Mouse (Mus musculus): ENCODE measurements around the gene Egfl7. TPM values are rescaled to one million over a fixed set of nuclear protein-coding genes. Genes with fewer than 3 reads are reported as not detected.

The Egfl7 gene
- polyA plus RNA-seq, 1 experiment from 2014 or later = 54.9 TPM

DNA sequence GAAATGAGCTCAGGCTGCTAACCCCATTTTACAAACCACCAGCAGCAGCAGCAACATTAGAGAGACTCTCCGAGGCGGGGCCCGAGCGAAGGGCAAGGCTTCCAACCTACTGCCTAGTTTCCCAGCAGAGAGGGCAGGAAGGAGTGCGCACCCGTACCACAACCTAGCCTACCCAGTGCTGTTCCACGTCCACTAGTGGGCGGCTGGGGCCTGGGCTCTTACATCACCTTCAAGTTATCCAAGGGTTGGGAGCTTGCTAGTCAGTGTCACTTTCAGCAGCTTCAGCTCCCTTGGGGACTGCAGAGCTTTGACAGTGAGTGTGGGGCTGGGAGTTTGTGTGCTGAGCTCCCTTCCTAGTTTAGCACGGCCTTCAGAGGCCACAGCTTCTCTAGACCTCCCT lies 8.4 kb upstream of the Egfl7 start:
- Histone ChIP-seq H3K9ac (no peak overlapping the region), H3K36me3 (replicated peaks) (no peaks in the 10 kb centered on the region), H3K4me2 (no peak overlapping the region), H3K27ac (no peak overlapping the region), H3K9me3 (no peaks in the 10 kb centered on the region), H3K4me3 (replicated peaks) (no peak overlapping the region), H3K27me3 (peaks cover 3% of the 10 kb centered on the region; the same call in 1 of the 2 replicates), H3K4me1 (peaks cover 20% of the 10 kb centered on the region)
- 84% methylated on average over 9 of the region's 9 CpGs for WGBS
- ATAC-seq (ENCODE audit: low FRiP score) = no peak

DNA sequence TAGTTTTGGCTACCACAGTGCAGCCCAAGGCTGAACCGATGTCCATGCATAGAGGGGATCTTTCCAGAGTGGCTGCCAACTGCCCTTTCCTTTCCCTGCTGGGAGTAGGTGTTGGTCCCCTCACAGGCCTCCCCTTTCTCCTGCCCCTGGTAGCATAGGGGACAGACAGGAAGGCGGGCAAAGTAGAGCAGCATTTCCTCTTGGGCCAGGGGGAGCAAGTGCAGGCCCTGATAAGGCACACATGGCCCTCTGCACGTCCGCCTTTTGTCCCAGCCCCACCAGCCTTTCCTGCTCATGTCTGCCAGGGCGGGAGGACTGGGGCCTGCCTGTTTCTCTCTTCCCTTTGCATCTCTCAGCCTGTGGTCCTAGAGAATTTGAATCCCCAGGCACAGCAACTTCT lies 8.0 kb upstream of the Egfl7 start:
- peaks cover 3% of the 10 kb centered on the region; the same call in 1 of the 2 replicates for H3K27me3 ChIP-seq

DNA sequence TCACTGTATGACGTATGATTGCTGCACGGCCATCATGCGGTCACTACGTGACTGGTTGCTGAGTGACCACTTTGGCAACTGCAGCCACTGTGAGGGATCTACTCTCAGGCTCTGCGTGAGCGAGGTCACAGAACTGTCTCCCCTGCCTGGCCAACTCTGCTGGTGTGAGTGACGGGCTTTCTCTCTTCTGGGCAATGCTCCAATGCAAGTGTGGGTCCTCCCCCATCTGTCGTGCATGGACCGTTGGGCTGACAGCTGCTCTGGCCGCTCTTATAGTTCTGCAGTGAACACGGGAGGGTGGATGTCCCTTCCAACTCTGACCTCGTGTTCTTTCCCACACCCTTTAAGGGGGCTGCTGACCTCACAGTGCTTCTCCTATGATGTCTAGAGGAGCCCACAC lies 6.4 kb upstream of the Egfl7 start:
- Histone ChIP-seq H3K36me3 (replicated peaks) (no peaks in the 10 kb centered on the region), H3K27ac (no peak overlapping the region)
- WGBS = 81% methylated on average over 12 of the region's 12 CpGs

More for the DNA sequence above, 8.0 kb upstream of the Egfl7 start:
- no peak overlapping the region for H3K4me2 ChIP-seq
- H3K27ac ChIP-seq = 0 out of 2 replicates have a peak overlapping the region, but pooled peaks have one; percentile 5
- H3K9ac ChIP-seq = no peak overlapping the region
- 70% methylated on average over 5 of the region's 5 CpGs for WGBS
- no peak for ATAC-seq (ENCODE audit: low FRiP score)
- no peak overlapping the region for H3K4me3 ChIP-seq (replicated peaks)
- H3K36me3 ChIP-seq (replicated peaks) = no peaks in the 10 kb centered on the region
- no peaks in the 10 kb centered on the region for H3K9me3 ChIP-seq
- H3K4me1 ChIP-seq = peaks cover 20% of the 10 kb centered on the region

DNA sequence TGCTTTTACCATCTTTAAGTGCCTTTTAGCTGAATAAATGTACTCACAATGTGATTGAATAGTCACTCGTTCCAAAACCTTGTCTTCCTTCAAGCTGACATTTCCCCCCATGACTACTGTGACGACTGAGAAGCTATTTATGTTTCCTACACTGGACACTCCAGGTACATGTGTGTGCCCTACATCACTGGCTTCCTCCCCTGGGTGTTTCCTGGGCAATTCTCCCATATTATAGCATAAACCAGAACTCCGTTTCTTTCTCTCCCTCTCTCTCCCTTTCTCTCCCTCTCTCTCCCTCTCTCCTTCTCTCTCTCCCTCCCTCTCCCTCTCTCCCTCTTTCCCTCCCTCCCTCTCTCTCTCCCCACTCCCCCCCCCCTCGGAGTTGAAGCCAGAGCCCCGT lies 6.0 kb upstream of the Egfl7 start:
- Histone ChIP-seq H3K4me3 (replicated peaks) (no peak overlapping the region), H3K4me1 (peaks cover 25% of the 10 kb centered on the region), H3K9me3 (no peaks in the 10 kb centered on the region), H3K27ac (no peak overlapping the region), H3K9ac (0 out of 2 replicates have a peak overlapping the region, but pooled peaks have one; percentile 12), H3K36me3 (replicated peaks) (no peaks in the 10 kb centered on the region), H3K27me3 (peaks cover 3% of the 10 kb centered on the region; the same call in 1 of the 2 replicates), H3K4me2 (no peak overlapping the region)
- ATAC-seq (ENCODE audit: low FRiP score) = no peak
- WGBS = 33% methylated on average over 5 of the region's 5 CpGs

More for the DNA sequence above, 6.4 kb upstream of the Egfl7 start:
- no peak overlapping the region for H3K4me2 ChIP-seq
- H3K4me3 ChIP-seq (replicated peaks) = no peak overlapping the region
- H3K27me3 ChIP-seq = peaks cover 3% of the 10 kb centered on the region; the same call in 1 of the 2 replicates
- peaks cover 25% of the 10 kb centered on the region for H3K4me1 ChIP-seq
- no peaks in the 10 kb centered on the region for H3K9me3 ChIP-seq
- H3K9ac ChIP-seq = no peak overlapping the region
- ATAC-seq (ENCODE audit: low FRiP score) = no peak

DNA sequence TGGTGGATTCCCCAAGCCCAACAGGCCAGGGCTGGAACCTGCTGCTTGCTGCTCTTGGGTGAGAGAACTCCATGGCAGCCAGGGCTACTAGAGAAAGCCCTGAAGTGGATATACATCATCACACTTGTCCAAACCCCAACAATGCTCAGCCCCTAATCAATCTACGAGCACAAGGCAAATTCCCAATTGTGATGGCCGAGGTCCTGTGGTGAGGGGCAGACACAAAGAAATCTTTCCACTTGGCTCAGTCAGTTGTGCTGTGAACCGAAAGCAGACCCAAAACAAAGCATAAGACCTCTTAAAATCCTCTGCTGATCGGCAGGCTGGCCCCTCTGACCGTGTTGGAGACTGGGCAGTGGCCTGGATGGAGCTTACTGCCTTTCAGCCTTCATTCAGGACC lies 5.0 kb upstream of the Egfl7 start:
- Histone ChIP-seq H3K36me3 (replicated peaks) (no peaks in the 10 kb centered on the region), H3K27me3 (peaks cover 3% of the 10 kb centered on the region; the same call in 1 of the 2 replicates), H3K9ac (no peak overlapping the region), H3K4me3 (replicated peaks) (no peak overlapping the region), H3K4me2 (no peak overlapping the region), H3K9me3 (no peaks in the 10 kb centered on the region), H3K4me1 (peaks cover 25% of the 10 kb centered on the region), H3K27ac (no peak overlapping the region)
- WGBS = 8% methylated on average over 5 of the region's 5 CpGs
- ATAC-seq (ENCODE audit: low FRiP score) = no peak

DNA sequence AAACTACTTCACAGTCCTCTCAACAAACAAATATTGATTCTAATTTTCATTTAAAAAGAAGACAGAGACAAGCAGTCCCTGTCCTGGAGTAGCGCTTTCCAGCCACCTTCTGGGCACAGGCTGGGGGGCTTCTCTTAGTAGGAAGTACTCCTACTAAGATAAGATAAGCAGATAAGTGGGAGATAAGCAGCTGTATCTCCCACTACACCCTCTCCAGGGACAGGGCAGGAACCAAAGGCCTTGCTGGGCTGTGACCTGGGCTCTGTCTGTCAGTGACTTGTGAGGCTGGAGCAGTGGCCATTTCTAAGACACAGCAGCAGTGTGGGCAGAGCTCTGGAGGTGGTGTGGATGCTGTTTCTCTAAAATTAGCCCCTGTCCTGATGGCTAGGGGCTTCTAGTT lies 4.4 kb upstream of the Egfl7 start:
- 78% methylated on average over 1 of the region's 1 CpGs for WGBS
- Histone ChIP-seq H3K4me2 (no peak overlapping the region), H3K9ac (no peak overlapping the region), H3K27ac (no peak overlapping the region), H3K9me3 (no peaks in the 10 kb centered on the region), H3K27me3 (0 out of 2 replicates have a peak, but pooled peaks cover 3% of the 10 kb centered on the region), H3K36me3 (replicated peaks) (no peaks in the 10 kb centered on the region), H3K4me1 (peaks cover 25% of the 10 kb centered on the region), H3K4me3 (replicated peaks) (no peak overlapping the region)
- no peak for ATAC-seq (ENCODE audit: low FRiP score)

DNA sequence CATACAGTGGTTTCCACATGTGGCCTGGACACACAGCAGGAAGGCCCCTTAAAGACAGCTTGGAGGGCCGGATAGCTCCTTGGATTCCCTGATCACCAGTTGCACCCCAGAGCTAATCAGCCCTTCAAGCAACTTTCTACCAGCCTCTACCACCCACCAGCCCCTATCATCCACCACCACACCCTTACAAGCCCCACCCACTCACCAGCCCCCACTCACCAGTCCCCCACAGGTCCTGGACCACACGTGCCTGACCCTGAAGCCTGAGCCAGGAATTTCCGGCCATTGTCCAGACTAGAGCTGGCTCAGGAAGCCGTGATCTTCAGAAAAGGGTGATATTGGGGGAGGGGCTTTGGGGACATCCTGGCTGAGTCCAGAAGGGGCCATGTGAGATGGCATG lies 3.9 kb upstream of the Egfl7 start:
- Histone ChIP-seq H3K4me3 (replicated peaks) (no peak overlapping the region), H3K9ac (no peak overlapping the region), H3K4me1 (peaks cover 25% of the 10 kb centered on the region), H3K36me3 (replicated peaks) (no peaks in the 10 kb centered on the region), H3K4me2 (no peak overlapping the region), H3K27me3 (0 out of 2 replicates have a peak, but pooled peaks cover 3% of the 10 kb centered on the region), H3K27ac (no peak overlapping the region), H3K9me3 (no peaks in the 10 kb centered on the region)
- 55% methylated on average over 4 of the region's 4 CpGs for WGBS
- ATAC-seq (ENCODE audit: low FRiP score) = no peak

DNA sequence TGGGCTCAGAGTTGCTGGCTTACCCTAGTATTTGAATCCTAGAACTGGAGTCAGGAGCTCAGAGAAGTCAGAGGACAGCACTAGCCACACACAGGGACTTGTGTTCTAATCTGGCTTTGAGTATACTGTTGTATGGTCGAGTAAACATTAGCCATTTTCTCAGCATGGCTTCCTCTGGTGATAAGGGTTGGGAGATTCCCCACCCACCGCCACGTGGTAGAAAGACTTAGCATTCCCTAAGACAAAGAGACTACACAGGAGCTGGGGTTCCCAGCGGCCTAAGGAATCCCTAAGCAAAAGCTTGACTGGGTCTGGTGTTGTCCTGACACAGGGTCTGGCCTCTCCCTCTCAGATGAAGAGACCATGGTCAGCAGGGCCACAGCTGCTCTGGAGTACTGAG lies 3.4 kb upstream of the Egfl7 start:
- Histone ChIP-seq H3K27me3 (0 out of 2 replicates have a peak, but pooled peaks cover 3% of the 10 kb centered on the region), H3K9me3 (no peaks in the 10 kb centered on the region), H3K9ac (no peak overlapping the region), H3K4me3 (replicated peaks) (no peak overlapping the region), H3K4me2 (no peak overlapping the region), H3K36me3 (replicated peaks) (no peaks in the 10 kb centered on the region), H3K27ac (no peak overlapping the region), H3K4me1 (peaks cover 25% of the 10 kb centered on the region)
- ATAC-seq (ENCODE audit: low FRiP score) = no peak
- WGBS = 51% methylated on average over 4 of the region's 4 CpGs

DNA sequence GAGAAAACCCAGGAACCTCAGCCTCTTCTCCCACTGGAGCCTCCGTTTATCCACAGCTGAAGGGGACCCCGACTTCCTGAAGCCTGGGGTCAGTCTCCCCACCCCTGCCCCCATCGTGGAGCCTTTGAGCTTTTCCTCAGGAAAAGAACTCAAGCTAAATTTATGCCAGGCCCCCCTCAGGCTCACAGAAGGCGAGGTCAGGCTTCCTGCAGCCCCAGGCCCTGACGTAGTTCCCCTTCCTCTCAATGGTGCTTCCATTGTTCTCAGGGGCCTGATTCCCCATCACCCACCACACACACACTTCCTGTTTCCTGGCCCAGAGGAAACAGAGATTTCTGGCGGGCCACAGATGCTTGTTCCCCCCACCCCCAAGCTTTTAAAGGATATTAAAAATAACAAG lies 1.4 kb upstream of the Egfl7 start:
- no peak overlapping the region for H3K27ac ChIP-seq
- no peaks in the 10 kb centered on the region for H3K9me3 ChIP-seq
- H3K4me2 ChIP-seq = no peak overlapping the region
- ATAC-seq (ENCODE audit: low FRiP score) = no peak
- no peak overlapping the region for H3K4me3 ChIP-seq (replicated peaks)
- H3K36me3 ChIP-seq (replicated peaks) = no peaks in the 10 kb centered on the region
- H3K4me1 ChIP-seq = peaks cover 24% of the 10 kb centered on the region
- 0 out of 2 replicates have a peak, but pooled peaks cover 1% of the 10 kb centered on the region for H3K27me3 ChIP-seq
- no peak overlapping the region for H3K9ac ChIP-seq
- WGBS = 59% methylated on average over 6 of the region's 6 CpGs

DNA sequence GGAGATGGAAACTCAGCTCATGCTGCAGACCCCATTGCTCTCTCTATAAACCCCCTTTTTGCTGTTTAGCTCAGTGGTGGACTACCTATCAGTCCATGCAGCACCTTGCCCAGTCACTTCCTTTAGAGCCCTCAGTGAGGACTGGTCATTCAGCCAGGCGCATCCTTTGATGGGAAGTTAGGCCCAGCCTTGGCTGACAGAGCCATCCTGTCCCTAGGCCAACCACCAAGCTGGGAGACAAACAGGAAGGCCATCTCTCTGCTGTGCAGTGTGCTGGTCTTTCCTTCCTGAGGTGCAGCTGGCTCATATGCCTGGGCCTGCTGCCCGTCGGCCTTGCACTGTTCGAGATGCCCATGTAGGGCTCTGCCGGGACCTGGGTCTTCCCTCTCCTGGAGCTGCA lies 937 bp downstream of the Egfl7 start:
- H3K36me3 ChIP-seq (replicated peaks) = no peaks in the 10 kb centered on the region
- no peaks in the 10 kb centered on the region for H3K9me3 ChIP-seq
- peaks cover 5% of the 10 kb centered on the region; the same call in 1 of the 2 replicates for H3K4me1 ChIP-seq
- no peak overlapping the region for H3K9ac ChIP-seq
- ATAC-seq (ENCODE audit: low FRiP score) = no peak
- H3K27me3 ChIP-seq = no peaks in the 10 kb centered on the region
- WGBS = 87% methylated on average over 5 of the region's 5 CpGs
- H3K4me2 ChIP-seq = no peak overlapping the region
- no peak overlapping the region for H3K4me3 ChIP-seq (replicated peaks)
- no peak overlapping the region for H3K27ac ChIP-seq

DNA sequence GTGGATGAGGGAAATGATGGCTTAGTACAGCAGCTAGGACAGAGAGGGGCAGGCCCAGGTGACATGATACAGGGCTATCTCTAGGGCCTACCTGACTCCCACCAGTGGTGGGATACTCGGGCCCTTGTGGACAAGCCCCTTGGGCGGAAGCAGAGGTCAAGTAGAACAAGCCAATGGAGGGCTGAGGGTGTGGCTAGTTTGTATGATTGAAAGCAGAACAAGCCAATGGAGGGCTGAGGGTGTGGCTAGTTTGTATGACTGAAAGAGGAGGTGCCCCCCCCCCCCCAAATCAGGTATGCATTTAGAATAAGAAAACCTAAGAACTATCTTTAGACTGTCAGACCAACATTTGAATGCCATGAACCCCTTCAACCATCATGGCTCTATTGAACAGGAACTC lies 2.4 kb downstream of the Egfl7 start:
- 67% methylated on average over 2 of the region's 2 CpGs for WGBS
- H3K27ac ChIP-seq = no peak overlapping the region
- peaks cover 15% of the 10 kb centered on the region for H3K4me1 ChIP-seq
- no peaks in the 10 kb centered on the region for H3K36me3 ChIP-seq (replicated peaks)
- H3K9ac ChIP-seq = no peak overlapping the region
- H3K27me3 ChIP-seq = no peaks in the 10 kb centered on the region
- no peak overlapping the region for H3K4me3 ChIP-seq (replicated peaks)
- H3K9me3 ChIP-seq = no peaks in the 10 kb centered on the region
- no peak for ATAC-seq (ENCODE audit: low FRiP score)
- H3K4me2 ChIP-seq = no peak overlapping the region

DNA sequence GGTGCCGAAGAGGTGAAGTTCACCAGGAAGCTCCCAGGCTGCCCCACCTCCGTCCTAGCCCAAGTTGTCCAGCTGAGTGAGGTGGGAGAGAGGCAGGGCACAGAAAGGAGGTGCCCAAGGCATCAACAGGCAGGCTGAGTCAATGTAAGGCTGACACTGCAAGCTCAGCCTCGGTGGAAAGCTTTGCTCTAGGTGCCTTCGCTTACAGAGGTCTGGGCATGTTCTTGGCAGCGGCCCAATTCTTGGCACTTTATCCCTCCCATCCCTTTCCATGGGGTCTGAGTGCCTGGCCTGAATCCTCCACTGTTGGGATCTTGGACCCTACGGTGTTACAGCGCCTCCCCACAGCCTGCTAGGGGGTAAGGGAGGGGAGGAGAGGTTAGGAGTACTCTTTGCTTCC lies 2.9 kb downstream of the Egfl7 start:
- H3K4me2 ChIP-seq = no peak overlapping the region
- no peak overlapping the region for H3K9ac ChIP-seq
- no peaks in the 10 kb centered on the region for H3K9me3 ChIP-seq
- no peak overlapping the region for H3K27ac ChIP-seq
- H3K4me3 ChIP-seq (replicated peaks) = no peak overlapping the region
- H3K27me3 ChIP-seq = peaks cover 5% of the 10 kb centered on the region; the same call in 1 of the 2 replicates
- peaks cover 15% of the 10 kb centered on the region for H3K4me1 ChIP-seq
- H3K36me3 ChIP-seq (replicated peaks) = no peaks in the 10 kb centered on the region
- WGBS = 77% methylated on average over 7 of the region's 7 CpGs
- ATAC-seq (ENCODE audit: low FRiP score) = no peak

DNA sequence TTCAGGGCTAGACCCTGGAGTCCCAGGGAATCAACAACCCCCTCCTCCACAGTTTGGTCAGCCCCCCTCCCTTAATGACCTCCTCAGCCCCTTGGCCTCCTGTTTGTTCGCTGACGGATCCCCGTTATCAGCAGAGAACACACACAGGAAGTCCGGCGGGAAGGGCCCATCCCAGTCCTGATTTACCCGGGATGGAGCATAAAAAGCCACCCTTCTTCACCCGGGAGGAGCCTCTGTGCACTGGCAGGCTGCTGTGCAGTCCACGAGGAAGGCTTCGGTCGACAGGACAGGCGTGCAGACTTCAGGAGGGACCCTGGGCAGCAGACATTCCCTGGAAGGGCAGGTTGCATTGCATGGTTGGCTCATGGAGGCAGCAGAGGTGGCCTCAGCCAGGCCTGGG lies 3.8 kb downstream of the Egfl7 start:
- H3K27ac ChIP-seq = no peak overlapping the region
- 78% methylated on average over 11 of the region's 11 CpGs for WGBS
- ATAC-seq (ENCODE audit: low FRiP score) = no peak
- H3K36me3 ChIP-seq (replicated peaks) = no peaks in the 10 kb centered on the region
- H3K9me3 ChIP-seq = no peaks in the 10 kb centered on the region
- no peak overlapping the region for H3K9ac ChIP-seq
- peaks cover 5% of the 10 kb centered on the region; the same call in 1 of the 2 replicates for H3K27me3 ChIP-seq
- H3K4me3 ChIP-seq (replicated peaks) = 0 out of 2 replicates have a peak overlapping the region, but pooled peaks have one; percentile 0
- peaks cover 10% of the 10 kb centered on the region; the same call in 1 of the 2 replicates for H3K4me1 ChIP-seq
- H3K4me2 ChIP-seq = no peak overlapping the region

Measured in forebrain, embryonic 12.5 days (tissue).